Mouse (Mus musculus): ENCODE results near the gene Lpin2. TPM values are rescaled to one million over a fixed set of nuclear protein-coding genes. Genes with fewer than 3 reads are reported as not detected.

Gene Lpin2
- polyA plus RNA-seq, 1 experiment, result 20.7 TPM

- Histone ChIP-seq H3K4me1 (ENCODE audit: control insufficient read depth, insufficient read depth, low read length) (peaks cover 23% of the 10 kb centered on the region), H3K4me3 (ENCODE audit: insufficient read depth, low read length) (no peak overlapping the region), H3K27ac (ENCODE audit: insufficient read depth, low read length) (no peak overlapping the region)
- TF ChIP-seq CTCF (IDR thresholded peaks at IDR 0.05; ENCODE audit: borderline replicate concordance, insufficient read depth, low read length) (no peak), POLR2A (IDR thresholded peaks at IDR 0.05; ENCODE audit: low read depth, low read length) (no peak)
Observed at GRCm38 (mm10) chr17:71285929-71286328, 103.6 kb downstream of the Lpin2 start.

GRCm38 (mm10) chr17:71287586-71287985, 105.2 kb downstream of the Lpin2 start:
- TF ChIP-seq POLR2A (IDR thresholded peaks at IDR 0.05; ENCODE audit: low read depth, low read length), result no peak
- no peak for TF ChIP-seq CTCF (IDR thresholded peaks at IDR 0.05; ENCODE audit: borderline replicate concordance, insufficient read depth, low read length)
- Histone ChIP-seq H3K4me1 (ENCODE audit: control insufficient read depth, insufficient read depth, low read length) (peaks cover 23% of the 10 kb centered on the region), H3K4me3 (ENCODE audit: insufficient read depth, low read length) (no peak overlapping the region), H3K27ac (ENCODE audit: insufficient read depth, low read length) (no peak overlapping the region)

DNA sequence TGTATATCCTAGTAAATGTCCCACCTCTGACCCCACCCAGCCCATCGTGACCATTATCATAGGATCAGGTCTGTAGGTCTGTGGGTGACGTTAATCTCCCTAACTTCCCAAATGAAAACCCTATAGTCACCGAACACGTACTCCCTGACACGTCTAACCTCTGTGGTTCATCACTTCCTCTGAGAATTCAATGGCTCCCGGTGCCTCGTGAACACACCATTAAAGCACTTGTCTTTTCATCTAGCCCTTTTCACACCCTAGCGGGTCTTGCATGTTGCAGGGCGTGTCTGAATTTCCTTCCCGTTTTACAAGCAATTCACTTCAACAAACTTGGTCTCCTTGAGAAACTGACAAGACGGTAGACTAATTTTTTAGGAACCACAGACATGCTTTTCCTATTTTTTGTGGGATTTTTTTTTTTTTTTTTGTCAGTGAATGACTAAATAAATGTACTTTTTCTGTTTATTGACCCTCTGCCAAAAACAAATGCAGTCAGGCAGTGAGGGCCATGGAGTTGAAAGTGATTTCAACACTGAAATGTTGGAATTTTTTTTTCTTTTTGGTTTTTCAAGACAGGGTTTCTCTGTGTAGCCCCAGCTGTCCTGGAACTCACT, 105.9 kb downstream of the Lpin2 start:
- TF ChIP-seq CTCF (IDR thresholded peaks at IDR 0.05; ENCODE audit: borderline replicate concordance, insufficient read depth, low read length) (no peak), POLR2A (IDR thresholded peaks at IDR 0.05; ENCODE audit: low read depth, low read length) (no peak)
- H3K27ac ChIP-seq (ENCODE audit: insufficient read depth, low read length), result no peak overlapping the region
- no peak overlapping the region for H3K4me3 ChIP-seq (ENCODE audit: insufficient read depth, low read length)
- peaks cover 26% of the 10 kb centered on the region for H3K4me1 ChIP-seq (ENCODE audit: control insufficient read depth, insufficient read depth, low read length)

DNA sequence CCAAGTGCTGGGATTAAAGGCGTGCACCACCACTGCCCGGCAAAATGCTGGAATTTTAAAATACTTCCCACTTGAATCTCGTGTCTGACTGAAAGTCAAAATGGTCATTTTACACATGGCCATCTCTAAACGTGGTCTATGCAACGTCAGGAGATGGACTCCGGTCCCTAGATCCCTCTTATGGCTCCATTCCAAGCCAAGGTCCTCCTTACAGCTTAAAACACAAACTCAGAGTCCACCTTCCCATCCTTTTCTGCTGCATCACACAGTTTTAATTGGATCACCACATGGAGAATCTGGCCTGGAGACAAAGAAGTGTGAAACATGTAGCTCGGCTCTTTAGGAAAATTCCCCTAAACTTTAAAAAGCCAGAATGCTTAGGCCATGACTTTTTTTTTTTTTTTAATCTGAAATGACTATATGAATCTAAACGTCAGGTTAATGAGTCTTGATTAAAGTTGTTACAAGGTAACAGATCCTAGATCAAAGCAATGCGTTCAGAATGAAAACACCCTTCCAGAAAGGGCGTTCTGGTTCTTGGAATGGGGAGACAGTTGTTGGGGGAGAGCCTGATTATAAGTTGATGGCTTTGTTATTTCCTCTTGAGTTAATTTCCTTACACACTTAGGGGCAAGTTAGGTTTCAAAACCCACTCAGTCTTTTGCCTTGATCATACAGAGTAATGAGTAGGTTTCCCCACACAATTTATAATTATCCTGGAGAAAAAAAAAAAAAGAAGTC, 106.6 kb downstream of the Lpin2 start:
- peaks cover 26% of the 10 kb centered on the region for H3K4me1 ChIP-seq (ENCODE audit: control insufficient read depth, insufficient read depth, low read length)
- H3K4me3 ChIP-seq (ENCODE audit: insufficient read depth, low read length), result no peak overlapping the region
- H3K27ac ChIP-seq (ENCODE audit: insufficient read depth, low read length), result no peak overlapping the region; the same call in 1 of the 2 replicates
- no peak for TF ChIP-seq POLR2A (IDR thresholded peaks at IDR 0.05; ENCODE audit: low read depth, low read length)
- TF ChIP-seq CTCF (IDR thresholded peaks at IDR 0.05; ENCODE audit: borderline replicate concordance, insufficient read depth, low read length), result no peak

GRCm38 (mm10) chr17:71289572-71290176, 107.3 kb downstream of the Lpin2 start:
- TF ChIP-seq POLR2A (IDR thresholded peaks at IDR 0.05; ENCODE audit: low read depth, low read length), result no peak
- TF ChIP-seq CTCF (IDR thresholded peaks at IDR 0.05; ENCODE audit: borderline replicate concordance, insufficient read depth, low read length), result no peak
- peak overlapping the region; percentile 70 for H3K27ac ChIP-seq (ENCODE audit: insufficient read depth, low read length)
- no peak overlapping the region for H3K4me3 ChIP-seq (ENCODE audit: insufficient read depth, low read length)
- peaks cover 26% of the 10 kb centered on the region for H3K4me1 ChIP-seq (ENCODE audit: control insufficient read depth, insufficient read depth, low read length)

DNA sequence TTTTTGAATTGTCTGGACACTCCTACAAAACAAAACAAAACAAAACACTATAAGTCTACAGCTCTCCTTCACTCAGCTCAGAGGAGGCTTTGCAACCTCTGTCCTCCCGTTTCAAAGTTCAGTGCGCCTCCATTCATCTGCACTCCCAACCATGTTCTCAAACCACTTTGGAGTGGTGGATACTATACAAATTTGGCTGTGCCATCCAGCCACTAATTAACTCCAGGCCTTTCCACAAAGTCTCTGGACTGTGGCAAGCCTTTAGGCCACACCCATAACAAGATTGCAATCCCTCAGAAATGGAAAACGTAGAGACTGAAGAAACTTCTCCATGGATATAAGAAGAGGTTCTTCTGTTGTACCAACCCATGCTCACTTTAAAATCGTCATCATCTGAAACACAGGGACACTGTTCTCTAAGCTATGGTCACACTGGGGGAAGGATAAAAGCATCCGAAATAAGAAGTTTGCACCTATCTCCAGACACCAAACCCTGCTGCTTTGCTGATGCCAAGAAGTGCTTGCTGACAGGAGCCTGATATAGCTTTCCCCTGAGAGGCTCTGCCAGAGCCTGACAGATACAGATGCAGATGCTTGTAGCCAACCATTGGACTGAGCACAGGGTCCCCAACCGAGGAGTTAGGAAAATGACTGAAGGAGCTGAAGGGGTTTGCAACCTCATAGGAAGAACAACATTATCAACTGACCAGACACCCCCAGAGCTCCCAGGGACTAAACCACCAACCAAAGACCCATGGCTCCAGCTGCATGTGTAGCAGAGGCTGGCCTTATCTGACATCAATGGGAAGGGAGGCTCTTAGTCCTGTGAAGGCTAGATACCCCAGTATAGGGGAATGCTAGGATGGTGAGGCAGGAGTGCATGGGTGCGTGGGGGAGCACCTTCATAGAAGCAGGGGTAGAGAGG, 108.4 kb downstream of the Lpin2 start:
- no peak overlapping the region for H3K4me3 ChIP-seq (ENCODE audit: insufficient read depth, low read length)
- peaks cover 19% of the 10 kb centered on the region for H3K4me1 ChIP-seq (ENCODE audit: control insufficient read depth, insufficient read depth, low read length)
- no peak for TF ChIP-seq CTCF (IDR thresholded peaks at IDR 0.05; ENCODE audit: borderline replicate concordance, insufficient read depth, low read length)
- TF ChIP-seq POLR2A (IDR thresholded peaks at IDR 0.05; ENCODE audit: low read depth, low read length), result no peak
- H3K27ac ChIP-seq (ENCODE audit: insufficient read depth, low read length), result peak overlapping the region; percentile 70; the same call in 1 of the 2 replicates

- Histone ChIP-seq H3K27ac (ENCODE audit: insufficient read depth, low read length) (no peak overlapping the region), H3K4me1 (ENCODE audit: control insufficient read depth, insufficient read depth, low read length) (peaks cover 13% of the 10 kb centered on the region), H3K4me3 (ENCODE audit: insufficient read depth, low read length) (no peak overlapping the region)
- TF ChIP-seq CTCF (IDR thresholded peaks at IDR 0.05; ENCODE audit: borderline replicate concordance, insufficient read depth, low read length) (no peak), POLR2A (IDR thresholded peaks at IDR 0.05; ENCODE audit: low read depth, low read length) (no peak)
Observed at GRCm38 (mm10) chr17:71291897-71292420, 109.6 kb downstream of the Lpin2 start.

DNA sequence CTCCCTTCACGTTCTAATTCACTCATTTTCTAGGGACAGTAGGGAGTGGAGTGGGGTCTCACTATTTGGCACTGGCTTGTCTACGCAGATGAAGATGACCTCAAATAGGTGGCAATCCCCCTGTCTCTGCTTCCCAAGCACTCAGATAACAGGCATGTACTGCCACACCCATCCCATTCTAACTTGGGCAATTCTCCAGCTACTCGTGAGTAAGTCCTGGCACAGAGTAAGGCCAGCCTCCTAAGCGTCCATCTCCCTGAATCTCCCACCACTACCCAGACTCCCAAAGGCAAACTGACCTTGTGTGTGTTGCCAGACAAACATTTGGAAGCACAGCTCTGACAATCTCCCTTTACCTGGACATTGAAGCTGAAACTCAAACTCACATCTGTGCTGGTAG, 110.5 kb downstream of the Lpin2 start:
- Histone ChIP-seq H3K4me1 (ENCODE audit: control insufficient read depth, insufficient read depth, low read length) (peaks cover 13% of the 10 kb centered on the region), H3K27ac (ENCODE audit: insufficient read depth, low read length) (no peak overlapping the region), H3K4me3 (ENCODE audit: insufficient read depth, low read length) (no peak overlapping the region)
- TF ChIP-seq POLR2A (IDR thresholded peaks at IDR 0.05; ENCODE audit: low read depth, low read length), result no peak

DNA sequence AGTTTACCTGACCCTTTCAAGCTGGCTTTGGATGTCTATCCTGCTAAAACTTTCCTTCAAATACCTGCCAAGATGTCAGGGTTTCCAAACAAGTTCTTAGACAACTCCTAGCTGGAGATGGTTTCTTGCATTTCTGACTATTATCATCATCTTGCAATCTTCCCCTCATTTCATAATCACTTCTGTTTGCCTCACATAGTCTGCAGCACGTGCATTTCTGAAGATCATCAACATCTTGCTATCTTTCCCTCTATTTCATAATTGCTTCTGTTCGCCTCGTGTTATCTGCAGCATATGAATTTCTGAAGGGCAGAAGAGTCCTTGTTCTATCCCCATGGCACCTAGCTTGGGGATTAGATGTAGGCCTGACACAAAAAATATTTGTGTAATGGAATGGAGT, 112.2 kb downstream of the Lpin2 start:
- Histone ChIP-seq H3K4me3 (ENCODE audit: insufficient read depth, low read length) (no peak overlapping the region), H3K27ac (ENCODE audit: insufficient read depth, low read length) (no peak overlapping the region), H3K4me1 (ENCODE audit: control insufficient read depth, insufficient read depth, low read length) (peaks cover 11% of the 10 kb centered on the region)
- TF ChIP-seq POLR2A (IDR thresholded peaks at IDR 0.05; ENCODE audit: low read depth, low read length), result no peak
- no peak for TF ChIP-seq CTCF (IDR thresholded peaks at IDR 0.05; ENCODE audit: borderline replicate concordance, insufficient read depth, low read length)

Other genes starting within 250 kb of the Lpin2 start
- gene Myom1, start 179.9 kb upstream of the Lpin2 start, polyA plus RNA-seq (2011; ENCODE audit: insufficient read length, low read depth, missing spikeins), result 8.7 and 20.3 TPM in 2 replicates
- 1,052 and 1,239 TPM in 2 replicates for gene Myl12a, start 179.7 kb upstream of the Lpin2 start, polyA plus RNA-seq (2011; ENCODE audit: insufficient read length, low read depth, missing spikeins)
- gene Emilin2, start 129.4 kb downstream of the Lpin2 start, polyA plus RNA-seq (2011; ENCODE audit: insufficient read length, low read depth, missing spikeins), result 18.0 and 20.2 TPM in 2 replicates